Mouse (Mus musculus) erythroblast, embryonic 14.5 days (primary cell): ENCODE data around the gene Uap1.

ENCODE experiments used
- GATA1 ChIP-seq: IDR thresholded peaks from 2 replicates; pipeline ENCODE4 v1.6.1; 2012; ENCODE audit warnings: low read length, inconsistent platforms, mixed read lengths
- TAL1 ChIP-seq: IDR thresholded peaks from 3 replicates; pipeline ENCODE4 v1.6.1; 2012; ENCODE audit warnings: low read length, inconsistent platforms, mixed read lengths

GRCm38 (mm10) chr1:170159707-170160106, 15.1 kb downstream of the Uap1 start:
- no peak for TF ChIP-seq TAL1
- TF ChIP-seq GATA1 = no peak
